Mouse (Mus musculus) C2C12 (cell line): ENCODE measurements around the gene Ddb1.

Source experiments
- CEBPB ChIP-seq: IDR thresholded peaks from one replicate; pipeline ENCODE4 v1.6.1; 2011; ENCODE audit warnings: low read depth, mild to moderate bottlenecking, control low read depth, moderate library complexity
- CTCF ChIP-seq: IDR thresholded peaks from one replicate; pipeline ENCODE4 v1.5.1; 2011; ENCODE audit not compliant: control insufficient read depth, insufficient read depth, insufficient read length
- FOSL1 ChIP-seq: IDR thresholded peaks from one replicate; pipeline ENCODE4 v1.8.0; 2011; ENCODE audit warnings: mild to moderate bottlenecking, low read length; ENCODE audit not compliant: poor library complexity, insufficient read depth, severe bottlenecking
- MAX ChIP-seq: IDR thresholded peaks from one replicate; pipeline ENCODE4 v1.6.1; 2011; ENCODE audit warnings: mild to moderate bottlenecking, control low read depth
- MYOD1 ChIP-seq: IDR thresholded peaks from one replicate; pipeline ENCODE4 v1.6.1; 2011; ENCODE audit warnings: low read depth; ENCODE audit not compliant: control insufficient read depth, insufficient read length
- MYOG ChIP-seq: IDR thresholded peaks from one replicate; pipeline ENCODE4 v1.6.1; 2011; ENCODE audit not compliant: control insufficient read depth, insufficient read length; ENCODE audit errors: extremely low read depth
- USF1 ChIP-seq: IDR thresholded peaks from one replicate; pipeline ENCODE4 v1.6.1; 2011; ENCODE audit warnings: low read depth, mild to moderate bottlenecking, control low read depth, moderate library complexity

DNA sequence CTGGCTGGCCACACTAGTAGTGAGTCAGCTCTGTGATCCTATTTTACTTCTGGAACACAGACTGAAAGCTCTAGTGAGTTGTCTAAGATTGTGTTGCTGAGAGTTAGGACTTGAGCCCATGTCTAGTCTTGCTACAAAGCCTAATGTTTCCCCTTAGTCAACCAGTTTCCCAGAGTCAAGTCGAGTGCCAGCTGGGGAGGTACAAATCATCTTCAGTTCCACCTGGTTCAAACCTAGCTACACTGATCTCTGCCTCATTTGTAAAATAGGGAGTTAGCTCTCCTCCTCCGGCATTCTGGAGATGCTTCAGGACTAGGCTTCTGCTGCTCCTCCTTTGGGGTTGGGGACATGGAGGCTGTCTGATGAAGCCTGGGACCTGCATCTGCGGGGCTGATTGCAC is 593 bp upstream of the Ddb1 start:
- no peak for TF ChIP-seq CTCF
- no peak for TF ChIP-seq USF1
- no peak for TF ChIP-seq MAX
- TF ChIP-seq FOSL1 = no peak
- no peak for TF ChIP-seq CEBPB
- TF ChIP-seq MYOG = no peak
- TF ChIP-seq MYOD1 = no peak
